Mouse (Mus musculus) layer of hippocampus, postnatal 25 days (tissue): ENCODE results near the gene Pbld1. TPM values are rescaled to one million over a fixed set of nuclear protein-coding genes. Genes with fewer than 3 reads are reported as not detected.

ENCODE experiments used
- DNase-seq, 2 experiments: peaks; one replicate each; pipeline ENCODE4 v3.0.0; 2022; ENCODE audit warnings: mixed read lengths in 2 of 2, low spot score in 1 of 2; ENCODE audit errors: extremely low spot score in 1 of 2
- total RNA-seq, 2 experiments: library from RNA; stranded (reverse); gene quantifications; 2 replicates each; pipeline ENCODE4 v1.2.3; 2021

The Pbld1 gene
- total RNA-seq, 2 experiments from 2014 or later, result 0.30 to 0.31 TPM

GRCm38 (mm10) chr10:63127156-63127555, 67.2 kb downstream of the Pbld1 start:
- DNase-seq, result no peak

Other genes with a start within 250 kb of the Pbld1 start
- gene Tet1, start 151.2 kb upstream of the Pbld1 start, total RNA-seq, result 10 to 100 TPM; 20.5 to 27.6 TPM
- 10 to 100 TPM; 42.3 to 45.3 TPM for gene Slc25a16, start 139.5 kb upstream of the Pbld1 start, total RNA-seq
- gene Dna2, start 113.1 kb upstream of the Pbld1 start, total RNA-seq, result 1 to 10 TPM; 2.1 to 2.2 TPM
- gene Rufy2, start 79.9 kb upstream of the Pbld1 start, total RNA-seq, result 10 to 100 TPM; 67.3 to 73.5 TPM
- gene Hnrnph3, start 35.9 kb upstream of the Pbld1 start, total RNA-seq, result 10 to 100 TPM; 40.8 to 53.7 TPM
- gene Pbld2, start 35.8 kb upstream of the Pbld1 start, total RNA-seq, result 1 to 10 TPM; 1.3 to 1.6 TPM
- gene Atoh7, start 39.5 kb downstream of the Pbld1 start, total RNA-seq, result 1 to 10 TPM; 1.4 to 1.6 TPM
- 1 to 10 TPM; 1.6 to 2.3 TPM for gene Mypn, start 143.8 kb downstream of the Pbld1 start, total RNA-seq
- gene Herc4, start 183.6 kb downstream of the Pbld1 start, total RNA-seq, result 10 to 100 TPM; 32.2 to 38.2 TPM